Mouse (Mus musculus): Measurements from ENCODE around the gene Spx. TPM values are rescaled to one million over a fixed set of nuclear protein-coding genes. Genes with fewer than 3 reads are reported as not detected.

The Spx gene
- polyA plus RNA-seq, 1 experiment = 0.48 TPM

- TF ChIP-seq GATA1 (IDR thresholded peaks at IDR 0.05; ENCODE audit: borderline replicate concordance, low read length) = no peak
- TF ChIP-seq FLI1 (IDR thresholded peaks at IDR 0.05; ENCODE audit: low read length) = no peak
- Histone ChIP-seq H3K36me3 (replicated peaks; ENCODE audit: low read length) (no peaks in the 10 kb centered on the region), H3K27me3 (replicated peaks) (peaks cover 53% of the 10 kb centered on the region), H3K4me3 (replicated peaks) (peak overlapping the region; percentile 46), H3K4me1 (0 out of 2 replicates have a peak, but pooled peaks cover 4% of the 10 kb centered on the region), H3K9me3 (peaks cover 4% of the 10 kb centered on the region; the same call in 1 of the 2 replicates)
Measured at GRCm38 (mm10) chr6:142413845-142414244, 604 bp downstream of the Spx start.

- no peak for TF ChIP-seq FLI1 (IDR thresholded peaks at IDR 0.05; ENCODE audit: low read length)
- no peak for TF ChIP-seq GATA1 (IDR thresholded peaks at IDR 0.05; ENCODE audit: borderline replicate concordance, low read length)
- no peaks in the 10 kb centered on the region for H3K36me3 ChIP-seq (replicated peaks; ENCODE audit: low read length)
- H3K27me3 ChIP-seq (replicated peaks) = peaks cover 56% of the 10 kb centered on the region
- H3K4me1 ChIP-seq = 0 out of 2 replicates have a peak, but pooled peaks cover 4% of the 10 kb centered on the region
- peaks cover 7% of the 10 kb centered on the region; the same call in 1 of the 2 replicates for H3K9me3 ChIP-seq
- H3K4me3 ChIP-seq (replicated peaks) = peak overlapping the region; percentile 69
Measured at GRCm38 (mm10) chr6:142414597-142414996, 1.4 kb downstream of the Spx start.

- TF ChIP-seq FLI1 (IDR thresholded peaks at IDR 0.05; ENCODE audit: low read length) = no peak
- TF ChIP-seq GATA1 (IDR thresholded peaks at IDR 0.05; ENCODE audit: borderline replicate concordance, low read length) = no peak
Measured at GRCm38 (mm10) chr6:142424976-142425375, 11.7 kb downstream of the Spx start.

GRCm38 (mm10) chr6:142429072-142429471 is 15.8 kb downstream of the Spx start:
- Histone ChIP-seq H3K36me3 (replicated peaks; ENCODE audit: low read length) (no peaks in the 10 kb centered on the region), H3K4me3 (replicated peaks) (no peak overlapping the region), H3K27me3 (replicated peaks) (peaks cover 1% of the 10 kb centered on the region), H3K4me1 (no peaks in the 10 kb centered on the region), H3K9me3 (no peaks in the 10 kb centered on the region)
- no peak for TF ChIP-seq FLI1 (IDR thresholded peaks at IDR 0.05; ENCODE audit: low read length)
- no peak for TF ChIP-seq GATA1 (IDR thresholded peaks at IDR 0.05; ENCODE audit: borderline replicate concordance, low read length)

More at GRCm38 (mm10) chr6:142424976-142425375, 11.7 kb downstream of the Spx start:
- Histone ChIP-seq H3K9me3 (no peaks in the 10 kb centered on the region), H3K4me3 (replicated peaks) (no peak overlapping the region), H3K36me3 (replicated peaks; ENCODE audit: low read length) (no peaks in the 10 kb centered on the region), H3K27me3 (replicated peaks) (peaks cover 3% of the 10 kb centered on the region), H3K4me1 (no peaks in the 10 kb centered on the region)

DNA sequence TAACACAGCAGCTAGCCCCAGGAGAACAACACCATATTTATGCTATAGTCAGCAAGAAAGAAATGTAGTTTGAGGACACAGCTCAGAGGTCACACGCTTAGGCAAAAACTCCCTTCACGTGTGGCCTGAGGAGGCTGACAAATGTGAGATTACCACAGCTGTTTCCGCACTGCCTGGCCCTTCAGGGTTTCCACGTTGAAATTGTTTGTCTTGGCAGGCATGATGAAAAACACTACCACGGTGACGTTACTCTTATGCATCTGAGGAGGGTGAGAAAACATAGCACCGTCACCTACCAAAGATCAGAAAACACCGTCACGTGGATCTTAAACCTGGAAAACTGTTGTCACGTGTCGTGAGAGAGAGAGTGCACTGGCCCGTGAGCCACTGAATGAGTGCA is 38.1 kb downstream of the Spx start:
- no peak for TF ChIP-seq GATA1 (IDR thresholded peaks at IDR 0.05; ENCODE audit: borderline replicate concordance, low read length)
- no peak for TF ChIP-seq FLI1 (IDR thresholded peaks at IDR 0.05; ENCODE audit: low read length)
- Histone ChIP-seq H3K4me3 (replicated peaks) (no peak overlapping the region), H3K36me3 (replicated peaks; ENCODE audit: low read length) (no peaks in the 10 kb centered on the region), H3K9me3 (0 out of 2 replicates have a peak, but pooled peaks cover 3% of the 10 kb centered on the region), H3K4me1 (no peaks in the 10 kb centered on the region), H3K27me3 (replicated peaks) (no peaks in the 10 kb centered on the region)

GRCm38 (mm10) chr6:142453311-142453710 is 40.1 kb downstream of the Spx start:
- no peaks in the 10 kb centered on the region for H3K27me3 ChIP-seq (replicated peaks)
- H3K36me3 ChIP-seq (replicated peaks; ENCODE audit: low read length) = no peaks in the 10 kb centered on the region
- TF ChIP-seq GATA1 (IDR thresholded peaks at IDR 0.05; ENCODE audit: borderline replicate concordance, low read length) = no peak
- no peak for TF ChIP-seq FLI1 (IDR thresholded peaks at IDR 0.05; ENCODE audit: low read length)
- H3K4me3 ChIP-seq (replicated peaks) = no peak overlapping the region
- no peaks in the 10 kb centered on the region for H3K4me1 ChIP-seq
- H3K9me3 ChIP-seq = 0 out of 2 replicates have a peak, but pooled peaks cover 3% of the 10 kb centered on the region

DNA sequence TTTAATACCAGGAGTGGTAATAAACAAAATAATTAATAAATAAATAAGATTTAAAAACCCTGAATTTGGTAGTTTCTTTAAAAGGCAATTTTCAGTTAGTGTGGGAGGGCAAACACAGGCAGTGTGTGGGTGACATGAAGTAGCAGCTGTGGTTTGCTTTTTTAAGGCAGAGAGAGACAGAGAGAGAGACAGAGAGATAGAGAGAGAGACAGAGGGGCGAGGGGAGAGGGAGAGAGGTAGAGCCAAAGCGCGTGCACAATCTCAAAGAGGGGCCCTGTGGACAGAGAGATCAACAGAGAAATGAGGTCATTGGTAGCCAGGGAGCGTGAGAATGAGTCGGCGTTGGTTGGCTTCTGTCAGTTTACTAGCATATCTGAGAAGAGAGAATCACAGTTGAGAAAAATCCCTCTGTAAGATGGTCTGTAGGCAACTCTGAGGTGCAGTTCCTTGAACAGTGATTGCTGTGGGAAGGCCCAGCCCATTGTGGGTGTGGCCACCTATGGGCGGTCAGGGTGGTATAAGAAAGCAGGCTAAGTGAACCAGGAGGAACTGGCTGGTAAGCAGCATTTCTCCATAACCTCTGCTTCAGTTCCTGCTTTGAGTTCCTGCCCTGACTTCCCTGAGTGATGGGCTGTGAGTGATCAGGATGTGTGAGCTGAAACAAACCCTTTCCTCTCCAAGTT is 42.2 kb downstream of the Spx start:
- Histone ChIP-seq H3K4me3 (replicated peaks) (no peak overlapping the region), H3K9me3 (0 out of 2 replicates have a peak, but pooled peaks cover 3% of the 10 kb centered on the region), H3K4me1 (no peaks in the 10 kb centered on the region), H3K27me3 (replicated peaks) (no peaks in the 10 kb centered on the region), H3K36me3 (replicated peaks; ENCODE audit: low read length) (no peaks in the 10 kb centered on the region)
- TF ChIP-seq GATA1 (IDR thresholded peaks at IDR 0.05; ENCODE audit: borderline replicate concordance, low read length) (no peak), FLI1 (IDR thresholded peaks at IDR 0.05; ENCODE audit: low read length) (no peak)

GRCm38 (mm10) chr6:142458010-142458409 is 44.8 kb downstream of the Spx start:
- no peaks in the 10 kb centered on the region for H3K27me3 ChIP-seq (replicated peaks)
- H3K9me3 ChIP-seq = 0 out of 2 replicates have a peak, but pooled peaks cover 10% of the 10 kb centered on the region
- no peak overlapping the region for H3K4me3 ChIP-seq (replicated peaks)
- no peaks in the 10 kb centered on the region for H3K36me3 ChIP-seq (replicated peaks; ENCODE audit: low read length)
- no peaks in the 10 kb centered on the region for H3K4me1 ChIP-seq
- TF ChIP-seq FLI1 (IDR thresholded peaks at IDR 0.05; ENCODE audit: low read length) (no peak), GATA1 (IDR thresholded peaks at IDR 0.05; ENCODE audit: borderline replicate concordance, low read length) (no peak)

DNA sequence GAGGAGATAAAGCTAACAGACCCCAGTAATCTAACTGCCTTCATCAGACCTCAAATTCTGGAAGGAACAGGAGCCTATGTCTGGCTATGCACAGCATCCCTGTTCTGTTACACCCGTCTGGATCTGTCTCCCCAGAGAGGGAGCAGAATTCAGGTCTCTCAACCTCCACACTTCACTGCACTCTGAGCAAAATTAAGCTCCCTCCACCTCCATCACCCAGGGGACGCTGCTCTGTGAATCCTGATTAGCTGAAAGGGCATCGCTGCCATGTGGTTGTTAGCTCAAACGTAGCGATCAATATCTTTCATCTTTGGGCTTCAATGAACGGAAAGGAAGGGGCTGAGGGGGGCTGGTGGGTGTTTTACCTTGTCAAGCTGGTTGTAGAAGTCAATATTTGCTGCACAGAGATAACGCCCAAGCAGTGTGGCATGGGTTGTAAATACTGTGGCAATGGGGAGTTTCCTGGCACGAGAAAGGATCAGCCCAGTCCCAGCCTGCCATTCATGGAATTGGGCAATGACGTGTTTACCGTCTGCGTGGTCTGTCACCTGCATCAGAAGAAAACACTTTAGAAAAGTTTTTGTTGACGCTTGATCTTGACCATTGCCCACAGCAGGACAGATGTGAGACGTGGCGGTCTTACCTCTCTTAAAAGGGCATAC is 45.9 kb downstream of the Spx start:
- Histone ChIP-seq H3K27me3 (replicated peaks) (no peaks in the 10 kb centered on the region), H3K4me3 (replicated peaks) (no peak overlapping the region), H3K4me1 (no peaks in the 10 kb centered on the region), H3K36me3 (replicated peaks; ENCODE audit: low read length) (no peaks in the 10 kb centered on the region), H3K9me3 (0 out of 2 replicates have a peak, but pooled peaks cover 10% of the 10 kb centered on the region)
- no peak for TF ChIP-seq GATA1 (IDR thresholded peaks at IDR 0.05; ENCODE audit: borderline replicate concordance, low read length)
- TF ChIP-seq FLI1 (IDR thresholded peaks at IDR 0.05; ENCODE audit: low read length) = no peak

- Histone ChIP-seq H3K4me1 (no peaks in the 10 kb centered on the region), H3K4me3 (replicated peaks) (no peak overlapping the region), H3K27me3 (replicated peaks) (no peaks in the 10 kb centered on the region), H3K36me3 (replicated peaks; ENCODE audit: low read length) (no peaks in the 10 kb centered on the region), H3K9me3 (0 out of 2 replicates have a peak, but pooled peaks cover 7% of the 10 kb centered on the region)
- TF ChIP-seq FLI1 (IDR thresholded peaks at IDR 0.05; ENCODE audit: low read length) (no peak), GATA1 (IDR thresholded peaks at IDR 0.05; ENCODE audit: borderline replicate concordance, low read length) (no peak)
Measured at GRCm38 (mm10) chr6:142462194-142462593, 49.0 kb downstream of the Spx start.

Other genes starting within 250 kb of the Spx start
- not detected in 2 replicates for gene Slco1a6, start 204.9 kb upstream of the Spx start, polyA plus RNA-seq (2012; ENCODE audit: insufficient read depth, low replicate concordance)
- not detected in 2 replicates for gene Iapp, start 115.0 kb upstream of the Spx start, polyA plus RNA-seq (2012; ENCODE audit: insufficient read depth, low replicate concordance)
- gene Slco1a5, start 90.5 kb upstream of the Spx start, polyA plus RNA-seq (2012; ENCODE audit: insufficient read depth, low replicate concordance) = not detected in 2 replicates
- 0.78 and 0.97 TPM in 2 replicates for gene Pyroxd1, start 67.8 kb upstream of the Spx start, polyA plus RNA-seq (2012; ENCODE audit: insufficient read depth, low replicate concordance)
- 2.8 TPM in 1 of 2 replicates, not detected in the other for gene Recql, start 26.4 kb upstream of the Spx start, polyA plus RNA-seq (2012; ENCODE audit: insufficient read depth, low replicate concordance)
- 19.9 TPM in 2 replicates for gene Golt1b, start 26.2 kb upstream of the Spx start, polyA plus RNA-seq (2012; ENCODE audit: insufficient read depth, low replicate concordance)
- not detected in 2 replicates for gene Gys2, start 59.7 kb downstream of the Spx start, polyA plus RNA-seq (2012; ENCODE audit: insufficient read depth, low replicate concordance)
- 0.29 TPM in 1 of 2 replicates, not detected in the other for gene Ldhb, start 94.5 kb downstream of the Spx start, polyA plus RNA-seq (2012; ENCODE audit: insufficient read depth, low replicate concordance)
- not detected in 2 replicates for gene Kcnj8, start 158.2 kb downstream of the Spx start, polyA plus RNA-seq (2012; ENCODE audit: insufficient read depth, low replicate concordance)